Mouse (Mus musculus): ENCODE results near the gene Pcdh7.

Pcdh7 gene

GRCm38 (mm10) chr5:57899018-57899614, 181.3 kb downstream of the Pcdh7 start:
- in situ Hi-C loops (cut with MboI, MseI): no loop called here

GRCm38 (mm10) chr5:57907218-57907617, 189.5 kb downstream of the Pcdh7 start:
- in situ Hi-C loops (cut with MboI, MseI): no loop called here

DNA sequence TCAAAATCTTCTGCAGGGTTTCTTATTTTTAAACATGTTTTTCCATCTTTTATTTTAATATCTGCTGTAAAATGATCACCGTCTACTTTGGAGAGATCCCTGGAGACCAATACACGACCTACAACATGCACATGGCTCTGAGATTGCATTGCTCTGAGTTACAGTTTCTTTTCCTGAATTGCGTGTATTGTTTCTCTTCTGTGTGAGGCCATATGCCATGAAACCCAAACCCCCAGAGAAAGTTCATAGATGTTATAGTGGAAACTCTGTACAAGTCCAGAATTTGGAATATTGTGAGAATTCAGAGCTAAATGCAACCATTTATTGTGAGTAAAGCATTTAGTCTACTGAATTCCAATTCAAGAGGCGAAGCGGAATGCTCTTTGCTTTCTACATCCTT, 203.4 kb downstream of the Pcdh7 start:
- in situ Hi-C loops (cut with MboI, MseI): no loop called here

GRCm38 (mm10) chr5:57931331-57931730, 213.6 kb downstream of the Pcdh7 start:
- in situ Hi-C loops (cut with MboI, MseI): no loop called here

GRCm38 (mm10) chr5:57931738-57932137, 214.0 kb downstream of the Pcdh7 start:
- in situ Hi-C loops (cut with MboI, MseI): no loop called here

DNA sequence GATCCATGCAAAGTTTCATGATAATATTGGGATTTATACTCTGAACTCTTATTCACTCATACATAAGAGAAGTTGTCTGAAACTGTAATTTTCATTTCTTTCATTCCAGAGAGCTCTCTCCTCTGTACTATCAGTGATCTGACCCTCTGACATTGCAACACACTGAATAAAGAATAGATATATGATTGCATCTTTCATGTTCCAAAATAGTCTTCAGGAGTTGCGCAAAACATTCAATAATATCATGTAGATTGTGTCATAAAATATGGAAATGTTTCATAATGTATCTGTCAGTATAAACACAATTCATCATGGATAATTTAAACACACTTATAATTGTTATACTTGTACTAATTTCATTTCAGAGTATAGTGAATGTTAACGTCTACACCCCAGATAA, 216.9 kb downstream of the Pcdh7 start:
- in situ Hi-C loops (cut with MboI, MseI): no loop called here

- in situ Hi-C loops (cut with MboI, MseI): no loop called here
These were observed 222.7 kb downstream of the Pcdh7 start for GRCm38 (mm10) chr5:57940457-57940856.

DNA sequence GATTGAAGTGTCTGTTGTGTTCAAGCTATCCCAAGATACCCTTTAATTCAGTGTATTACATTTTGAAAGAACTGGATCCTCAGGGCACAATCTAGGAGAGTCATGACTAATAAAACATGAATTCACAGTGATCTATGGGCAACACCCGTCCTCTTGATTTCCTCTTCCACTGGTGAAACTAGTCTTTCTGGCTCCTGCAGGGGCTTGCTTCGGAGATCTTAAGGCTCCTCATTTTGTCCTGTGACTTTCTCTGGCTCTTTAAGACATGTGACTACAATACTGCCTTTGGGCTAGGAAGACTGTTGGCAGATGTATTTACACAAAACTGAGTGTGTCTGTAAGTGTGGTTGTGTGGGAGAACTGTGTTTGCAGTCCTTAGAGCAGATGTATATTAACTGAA, 225.4 kb downstream of the Pcdh7 start:
- in situ Hi-C loops (cut with MboI, MseI): no loop called here

- in situ Hi-C loops (cut with MboI, MseI): no loop called here
These were observed 225.8 kb downstream of the Pcdh7 start for GRCm38 (mm10) chr5:57943611-57944010.

- in situ Hi-C loops (cut with MboI, MseI): no loop called here
These were observed 227.7 kb downstream of the Pcdh7 start for GRCm38 (mm10) chr5:57945419-57945818.

DNA sequence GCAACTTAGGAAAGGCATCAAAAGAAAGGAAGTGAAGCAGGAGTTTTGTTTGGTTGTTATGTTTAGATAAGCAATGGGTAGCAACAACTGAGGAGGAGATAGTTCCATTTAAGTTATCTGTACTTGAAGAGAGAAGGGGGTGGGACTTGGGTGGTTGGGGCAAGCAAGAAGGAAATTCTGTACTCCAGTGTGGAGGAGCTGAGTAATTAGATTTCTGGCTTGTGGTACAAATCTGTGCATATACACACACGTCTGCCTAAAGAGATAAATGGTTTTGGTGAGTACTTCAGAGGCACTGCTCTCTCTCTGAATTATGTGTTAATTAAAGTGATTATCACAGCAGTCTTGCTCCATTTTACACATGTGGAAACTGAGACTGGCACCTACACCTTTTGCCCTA, 241.6 kb downstream of the Pcdh7 start:
- in situ Hi-C loops (cut with MboI, MseI): no loop called here

DNA sequence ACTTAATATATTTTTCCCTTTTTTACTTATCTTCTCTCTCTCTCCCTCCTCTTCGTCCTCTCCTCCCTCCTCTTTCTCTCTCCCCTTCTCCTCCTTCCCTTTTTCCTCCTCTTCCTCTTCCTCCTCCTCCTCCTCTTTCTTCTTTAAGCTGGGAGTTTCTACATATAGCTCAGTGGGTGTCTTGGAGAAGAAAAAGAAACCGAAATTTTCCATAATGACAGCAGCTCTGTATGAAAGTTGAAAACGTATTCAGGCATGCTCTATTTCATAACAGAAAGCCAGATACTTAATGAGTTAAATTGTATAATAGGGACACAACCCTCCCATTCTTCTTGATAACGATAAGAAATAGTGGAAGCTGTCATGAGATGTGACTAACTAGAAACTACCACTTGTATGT, 246.0 kb downstream of the Pcdh7 start:
- in situ Hi-C loops (cut with MboI, MseI): no loop called here

DNA sequence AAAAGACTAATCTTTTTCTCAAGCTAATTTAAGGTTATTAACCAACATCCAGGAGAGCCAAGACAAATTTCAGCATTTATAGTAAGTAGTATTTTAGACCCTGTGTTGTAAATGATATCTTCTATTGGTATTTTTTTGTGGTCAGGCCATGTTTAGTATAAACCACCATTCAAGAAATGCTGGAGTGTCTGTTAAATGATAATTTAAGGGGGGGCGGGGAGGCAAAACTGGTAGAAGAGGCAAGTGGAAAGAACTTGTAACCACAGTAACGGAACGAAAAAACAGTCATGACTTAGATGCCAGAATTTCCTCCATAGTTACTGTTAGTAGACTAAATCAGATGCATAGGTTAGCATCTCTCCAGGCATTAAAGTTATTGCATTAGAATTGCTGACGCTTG, 246.4 kb downstream of the Pcdh7 start:
- in situ Hi-C loops (cut with MboI, MseI): no loop called here

GRCm38 (mm10) chr5:57993584-57993983, 275.8 kb downstream of the Pcdh7 start:
- in situ Hi-C loops (cut with MboI, MseI): no loop called here

DNA sequence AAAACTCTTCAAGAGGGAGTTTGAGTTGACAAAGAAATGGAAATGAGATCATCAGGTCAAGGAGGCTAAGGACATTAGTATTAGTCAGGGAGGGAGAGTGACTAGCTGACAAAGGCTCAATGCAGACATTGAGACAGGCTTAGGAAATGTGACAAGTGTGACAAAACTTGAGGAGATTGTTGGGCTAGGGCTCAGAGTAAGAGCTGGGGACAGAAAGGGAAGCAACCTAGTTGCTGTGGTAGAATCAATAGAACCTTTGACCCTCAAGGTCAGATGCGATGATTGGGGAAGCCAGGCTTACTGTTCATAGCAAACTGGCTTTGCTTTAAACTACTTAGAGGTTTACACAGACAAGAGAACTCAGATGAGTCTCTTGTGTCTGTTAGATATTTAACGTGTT, 303.6 kb downstream of the Pcdh7 start:
- in situ Hi-C loops (cut with MboI, MseI): no loop called here

DNA sequence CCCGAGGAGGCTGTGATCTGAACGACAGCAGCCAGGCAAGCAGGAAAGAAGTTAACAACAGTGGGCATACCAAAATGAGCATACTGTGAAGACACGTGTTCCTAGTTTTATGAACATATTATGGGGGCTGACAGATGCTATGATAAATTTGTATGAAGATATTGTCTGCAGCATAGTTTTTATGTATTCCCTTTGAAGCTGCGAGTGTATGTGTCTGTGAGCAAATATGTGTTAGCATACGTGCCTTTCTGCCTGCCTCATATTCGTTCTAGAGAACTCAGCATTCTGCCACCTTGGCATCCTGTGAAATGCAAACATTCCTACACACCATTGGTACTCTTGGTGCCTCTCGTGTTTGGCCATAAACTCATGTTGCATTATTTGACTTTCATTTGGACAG, 307.4 kb downstream of the Pcdh7 start:
- in situ Hi-C loops (cut with MboI, MseI): loop anchor here in 1 of 2 experiments (5.0 kb wide), 1 partner anchor 38 kb away; no protein-coding TSS in a partner anchor

- in situ Hi-C loops (cut with MboI, MseI): loop anchor here in 1 of 2 experiments (5.0 kb wide), 1 partner anchor 38 kb away; no protein-coding TSS in a partner anchor
These were observed 308.0 kb downstream of the Pcdh7 start for GRCm38 (mm10) chr5:58025759-58026158.

DNA sequence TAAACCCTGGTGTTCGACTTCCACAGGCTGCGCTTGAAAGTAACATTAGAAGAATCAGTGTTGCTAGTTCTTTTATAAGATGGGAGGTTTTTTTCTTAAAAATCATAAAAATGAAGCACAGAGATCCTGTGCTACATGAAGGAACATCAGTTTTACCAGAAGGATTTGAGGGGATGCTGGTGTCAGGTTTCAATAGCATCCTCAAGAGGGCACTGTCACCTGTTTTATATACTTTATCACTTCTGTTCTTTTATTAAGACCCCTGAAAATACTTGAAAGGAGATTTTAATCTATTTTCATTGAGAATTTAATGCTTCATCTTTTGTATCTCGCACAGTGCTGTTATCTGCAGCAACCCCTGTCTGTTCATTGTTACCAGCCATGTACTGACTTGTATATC, 322.1 kb downstream of the Pcdh7 start:
- in situ Hi-C loops (cut with MboI, MseI): no loop called here

DNA sequence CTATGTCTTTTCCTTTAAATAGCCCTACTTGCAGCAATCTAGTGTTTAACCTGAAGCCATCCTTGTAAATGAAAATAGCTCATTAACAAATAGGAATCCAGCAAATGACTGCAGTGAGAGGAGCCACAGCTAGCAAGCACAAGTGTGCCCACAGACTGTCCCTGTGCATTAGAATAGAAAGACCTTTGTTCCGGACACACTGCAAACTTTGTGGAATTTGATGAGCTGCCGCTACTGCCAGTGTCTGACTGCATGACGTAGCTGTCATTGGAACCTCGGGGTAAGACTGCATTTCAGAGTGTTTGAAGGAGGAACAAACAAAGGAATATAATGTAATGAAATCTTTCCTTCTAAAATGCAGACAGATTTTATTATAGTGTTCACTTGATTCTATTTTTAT, 326.4 kb downstream of the Pcdh7 start:
- in situ Hi-C loops (cut with MboI, MseI): no loop called here

- in situ Hi-C loops (cut with MboI, MseI): no loop called here
These were observed 363.3 kb downstream of the Pcdh7 start for GRCm38 (mm10) chr5:58081054-58081453.

DNA sequence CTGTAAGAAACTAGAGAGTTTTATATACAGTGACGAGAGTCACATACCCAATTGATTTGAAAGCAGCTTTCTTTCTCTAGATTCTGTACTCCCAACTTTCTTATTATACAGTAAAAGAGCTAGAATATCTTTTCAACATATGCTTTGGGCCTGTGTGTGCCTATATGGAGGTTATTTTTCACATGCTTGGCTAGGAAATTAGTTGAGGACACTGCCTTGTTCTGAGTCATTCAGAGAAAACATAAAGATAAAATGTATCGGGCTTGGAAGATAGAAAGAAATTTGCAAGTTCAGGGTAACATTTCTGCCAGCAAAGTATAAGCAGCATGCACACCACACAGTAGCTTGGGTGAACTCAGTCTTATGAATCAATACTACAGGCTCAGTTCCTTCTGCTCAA, 364.5 kb downstream of the Pcdh7 start:
- in situ Hi-C loops (cut with MboI, MseI): no loop called here

GRCm38 (mm10) chr5:58083056-58083455, 365.3 kb downstream of the Pcdh7 start:
- in situ Hi-C loops (cut with MboI, MseI): no loop called here

GRCm38 (mm10) chr5:58083972-58084371, 366.2 kb downstream of the Pcdh7 start:
- in situ Hi-C loops (cut with MboI, MseI): no loop called here

All from T-helper 17 cell (primary cell).